Mouse (Mus musculus) frontal cortex, postnatal 36 days (tissue): ENCODE measurements around the gene Map3k21.

Experiments used
- DNase-seq, 2 experiments: peaks; one replicate each; pipeline ENCODE4 v3.0.0; 2022; ENCODE audit warnings: low spot score in 2 of 2

Map3k21 gene

DNA sequence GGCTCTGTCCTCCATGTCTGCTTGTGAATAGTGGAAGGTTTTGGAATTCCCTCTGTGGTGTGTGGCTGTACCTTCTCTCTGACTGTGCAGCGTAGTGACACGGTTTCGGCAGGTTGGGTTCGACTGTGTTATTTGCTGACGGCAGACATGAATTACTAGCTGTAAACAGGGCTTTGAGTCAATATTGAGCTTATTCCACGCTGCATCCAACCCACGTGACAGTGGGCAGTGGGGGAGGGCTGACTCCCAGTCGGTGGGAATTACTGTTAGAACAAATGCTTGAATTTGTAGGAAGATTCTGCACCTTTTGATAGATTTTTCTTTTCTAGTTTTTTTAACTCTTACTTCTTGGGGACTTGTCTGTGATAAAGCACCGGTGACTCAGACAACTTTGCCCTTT is 4.1 kb downstream of the Map3k21 start:
- DNase-seq, result no peak

GRCm38 (mm10) chr8:125917013-125917412 is 6.8 kb downstream of the Map3k21 start:
- DNase-seq, result no peak

DNA sequence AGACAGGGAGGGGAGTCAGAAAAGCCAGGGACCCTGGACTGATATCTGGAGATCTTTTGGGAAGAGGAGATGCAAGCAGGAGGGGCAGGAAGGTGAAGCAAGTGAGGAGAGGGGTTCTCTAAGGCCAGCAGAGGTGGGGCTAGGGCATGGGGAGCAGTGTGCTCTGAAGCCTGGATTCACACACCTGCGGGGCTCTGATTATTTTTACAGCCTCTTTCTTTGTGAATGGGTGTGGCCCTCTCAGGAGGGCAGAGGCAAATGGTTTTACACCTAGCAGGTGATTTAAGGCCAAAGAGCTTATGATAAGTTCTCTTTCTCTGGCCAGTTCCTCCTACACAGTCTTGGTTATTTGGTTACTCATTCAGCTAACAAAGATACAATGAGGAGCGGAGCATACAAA is 8.5 kb downstream of the Map3k21 start:
- no peak for DNase-seq

GRCm38 (mm10) chr8:125919560-125919959 is 9.3 kb downstream of the Map3k21 start:
- DNase-seq, result no peak

GRCm38 (mm10) chr8:125920281-125920680 is 10.0 kb downstream of the Map3k21 start:
- no peak for DNase-seq

DNA sequence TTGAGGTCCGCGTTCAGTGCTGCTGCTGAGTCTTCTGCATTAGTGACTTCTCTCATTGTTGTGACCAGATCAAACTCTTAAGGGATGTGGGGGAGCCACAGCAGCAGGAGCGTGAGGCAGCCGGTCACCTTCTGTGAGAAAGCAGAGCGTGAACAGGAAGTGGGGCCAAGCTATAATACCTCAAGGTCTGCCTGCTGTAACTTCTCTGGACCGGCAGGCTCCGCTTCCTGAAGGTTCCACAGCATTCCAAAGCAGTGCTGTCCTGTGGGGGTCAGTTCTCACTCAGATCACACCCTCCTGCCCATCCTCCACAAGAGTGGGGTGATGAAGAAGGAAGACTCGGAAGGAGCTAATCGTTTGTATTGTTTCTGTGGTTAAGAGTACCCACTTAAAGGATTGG is 10.5 kb downstream of the Map3k21 start:
- DNase-seq, result no peak

DNA sequence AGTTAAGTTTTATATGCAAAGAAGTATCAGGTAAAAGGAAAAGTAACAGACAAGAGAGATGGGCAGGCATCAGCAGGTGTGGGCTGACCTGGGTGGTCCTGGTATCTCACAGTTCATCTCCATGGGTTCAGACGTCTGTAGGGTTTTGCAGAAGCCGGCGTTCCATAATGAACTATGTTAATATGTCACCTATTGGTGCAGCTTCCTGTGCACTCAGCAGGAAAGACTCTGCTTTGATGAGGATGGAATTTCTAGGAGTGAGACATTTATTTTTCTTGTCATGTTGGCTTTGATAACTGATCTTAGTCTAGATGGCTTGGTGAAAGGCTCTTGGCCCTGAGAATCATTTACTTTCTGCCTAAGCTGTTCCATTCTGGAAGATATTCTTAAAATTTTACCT is 12.1 kb downstream of the Map3k21 start:
- DNase-seq, result no peak

GRCm38 (mm10) chr8:125926636-125927035 is 16.4 kb downstream of the Map3k21 start:
- DNase-seq, result no peak

- no peak for DNase-seq
These were observed 20.2 kb downstream of the Map3k21 start for GRCm38 (mm10) chr8:125930276-125931046.

DNA sequence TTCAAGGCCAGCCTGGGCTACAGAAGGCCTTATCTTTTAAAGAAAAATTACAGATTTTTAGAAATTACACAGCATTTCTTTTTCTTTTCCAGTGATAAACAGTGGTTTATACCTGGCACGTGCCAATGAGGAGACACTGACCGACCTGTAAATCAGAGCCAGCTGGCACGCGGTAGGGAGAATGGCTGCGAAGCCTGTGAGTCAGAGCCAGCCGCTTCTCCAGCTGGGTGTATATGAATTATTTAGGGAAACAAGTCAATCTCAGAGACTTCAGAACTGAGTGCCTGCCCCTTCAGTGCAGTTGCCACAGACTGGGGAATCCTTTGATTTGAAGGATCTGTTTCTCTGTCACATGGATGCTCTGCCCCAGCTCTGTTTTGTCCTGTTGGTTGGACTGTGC is 21.6 kb downstream of the Map3k21 start:
- DNase-seq, result peak; percentile 16 to 42

DNA sequence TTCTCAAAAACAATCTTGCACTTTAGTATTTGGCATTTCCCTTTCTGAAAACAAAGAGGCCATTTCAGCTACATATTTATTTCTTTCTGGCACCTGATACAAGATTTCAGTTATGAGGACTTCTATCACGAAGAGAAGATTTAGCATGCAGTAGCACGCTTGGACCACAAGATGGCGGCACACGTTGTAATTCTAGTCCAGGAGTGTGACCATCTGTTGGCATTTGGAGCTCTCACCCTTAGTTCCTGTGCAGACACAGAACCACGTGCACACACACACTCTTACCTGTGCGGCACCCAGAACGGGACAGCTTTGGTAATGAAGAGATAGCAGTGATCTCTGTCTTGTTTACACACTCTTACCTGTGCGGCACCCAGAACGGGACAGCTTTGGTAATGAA is 25.4 kb downstream of the Map3k21 start:
- DNase-seq, result peak; percentile 57 to 80

DNA sequence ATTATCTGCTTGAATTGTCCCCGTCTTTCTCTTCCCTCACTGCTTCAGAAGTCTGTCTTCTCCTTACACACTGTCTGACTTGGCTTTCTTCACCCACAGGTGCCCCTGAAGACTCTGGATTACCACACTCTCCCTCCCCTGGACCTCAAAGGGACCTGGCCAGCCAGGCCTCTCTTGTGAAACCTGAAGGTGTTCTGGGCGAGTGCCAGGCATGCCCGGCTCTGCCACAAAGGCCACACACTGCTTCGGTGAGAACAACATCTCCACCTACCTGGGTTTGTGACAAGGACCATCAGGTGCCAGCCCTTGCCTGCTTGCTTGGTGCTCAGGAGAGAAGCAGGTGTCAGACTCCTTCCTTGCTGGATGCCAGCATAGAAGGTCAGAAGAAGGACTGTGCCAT is 34.3 kb downstream of the Map3k21 start:
- DNase-seq, result no peak

- DNase-seq, result no peak
These were observed 38.6 kb downstream of the Map3k21 start for GRCm38 (mm10) chr8:125948696-125949308.

DNA sequence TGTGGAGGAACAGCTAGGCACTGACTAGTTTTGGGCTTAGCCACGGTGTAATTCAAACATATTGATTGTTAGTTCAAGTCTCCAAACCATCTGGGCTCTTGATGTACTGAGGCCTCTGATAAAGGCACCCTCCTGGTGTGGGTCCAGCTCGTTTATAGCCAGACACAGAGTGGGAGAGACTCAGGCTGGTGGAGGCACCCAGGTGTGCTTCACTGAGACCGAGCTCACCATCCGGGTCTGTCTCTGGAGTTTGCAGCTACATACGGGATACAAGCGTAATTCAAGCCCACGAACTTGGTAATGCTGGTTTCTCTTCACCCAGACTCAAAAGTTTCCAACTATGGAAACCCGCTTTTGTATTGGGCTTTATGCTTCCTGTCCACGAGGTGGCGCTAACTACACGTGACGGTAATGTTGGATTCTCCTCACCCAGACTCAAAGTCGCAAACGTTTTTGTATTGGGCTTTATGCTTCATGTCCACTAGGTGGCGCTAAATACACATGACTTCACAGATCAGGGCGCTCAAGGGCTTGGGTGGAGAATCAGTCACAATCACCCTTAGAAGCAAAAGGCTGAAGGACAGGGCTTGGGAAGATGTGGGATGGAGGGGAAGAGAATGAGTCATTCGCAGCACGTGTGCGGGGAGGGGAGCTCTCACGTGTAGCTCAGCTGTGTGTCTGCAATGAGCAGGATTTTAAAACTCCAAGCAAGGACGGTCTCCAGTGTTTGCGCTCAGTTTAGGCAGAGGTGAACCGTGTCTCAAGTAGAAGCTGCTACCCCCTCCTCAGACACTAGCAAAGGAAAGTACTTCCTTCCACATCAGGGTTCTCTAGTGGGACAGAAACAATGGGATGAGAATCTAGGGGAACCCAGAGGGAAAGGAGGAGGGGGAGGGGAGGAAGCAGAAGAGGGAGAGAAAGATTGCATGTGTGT is 40.0 kb downstream of the Map3k21 start:
- peak; percentile 78 to 91 for DNase-seq

DNA sequence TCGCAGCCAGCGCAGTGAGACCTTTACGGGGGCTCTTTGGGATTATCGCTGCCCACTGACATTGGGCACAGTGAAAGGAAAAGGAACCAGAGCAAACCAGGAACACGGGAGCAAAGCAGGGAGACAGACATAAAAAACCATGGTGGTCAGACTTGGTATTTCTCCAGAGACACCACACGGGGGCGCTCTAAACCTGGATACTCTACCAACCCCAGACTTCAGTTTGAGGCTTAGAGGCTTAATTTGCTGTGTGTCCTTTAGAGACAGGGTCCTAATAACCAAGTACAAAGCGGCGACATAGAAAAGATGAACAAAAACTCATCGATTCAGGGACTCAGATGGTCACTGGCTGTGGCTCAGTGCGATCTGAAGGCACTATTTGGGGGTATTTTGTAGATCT is 45.4 kb downstream of the Map3k21 start:
- DNase-seq, result peak; percentile 45 to 62

DNA sequence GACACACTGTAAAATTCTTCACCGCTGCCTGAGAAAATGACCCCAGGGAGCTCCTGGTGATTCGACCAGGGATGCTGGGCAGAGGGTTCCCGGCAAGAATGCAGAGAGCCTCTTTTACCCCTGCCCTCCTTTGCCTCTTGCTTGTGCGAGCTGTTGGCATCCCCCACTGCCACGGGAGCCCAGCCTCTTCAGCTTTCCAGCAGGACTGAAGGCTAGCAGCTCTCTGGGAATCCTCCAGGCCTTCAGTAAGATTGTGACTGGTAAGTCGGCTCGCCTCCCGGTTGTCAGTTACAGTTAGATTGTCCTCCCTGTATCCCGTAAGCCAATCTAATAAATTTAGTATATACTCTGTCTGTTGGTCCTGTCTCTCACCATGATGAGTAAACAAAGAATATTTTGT is 46.5 kb downstream of the Map3k21 start:
- no peak for DNase-seq

GRCm38 (mm10) chr8:125957226-125957993 is 47.2 kb downstream of the Map3k21 start:
- no peak for DNase-seq

DNA sequence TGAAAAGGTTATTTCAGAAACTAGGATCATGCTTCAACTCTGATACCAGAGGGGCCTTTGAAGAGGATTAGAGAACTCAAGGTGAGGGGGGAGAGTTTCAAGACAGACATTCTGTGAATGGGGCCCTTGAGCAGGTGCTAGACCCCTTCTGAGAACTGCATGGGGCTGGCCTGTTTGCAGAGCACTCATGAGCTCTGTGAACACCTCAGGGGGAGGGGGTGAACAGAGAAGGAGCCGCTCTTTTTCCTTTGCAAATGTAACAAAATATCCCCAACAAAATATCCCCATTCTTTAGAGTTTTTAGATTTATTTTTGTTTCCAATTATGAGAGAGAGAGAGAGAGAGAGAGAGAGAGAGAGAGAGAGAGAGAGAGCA is 47.7 kb downstream of the Map3k21 start:
- no peak for DNase-seq

DNA sequence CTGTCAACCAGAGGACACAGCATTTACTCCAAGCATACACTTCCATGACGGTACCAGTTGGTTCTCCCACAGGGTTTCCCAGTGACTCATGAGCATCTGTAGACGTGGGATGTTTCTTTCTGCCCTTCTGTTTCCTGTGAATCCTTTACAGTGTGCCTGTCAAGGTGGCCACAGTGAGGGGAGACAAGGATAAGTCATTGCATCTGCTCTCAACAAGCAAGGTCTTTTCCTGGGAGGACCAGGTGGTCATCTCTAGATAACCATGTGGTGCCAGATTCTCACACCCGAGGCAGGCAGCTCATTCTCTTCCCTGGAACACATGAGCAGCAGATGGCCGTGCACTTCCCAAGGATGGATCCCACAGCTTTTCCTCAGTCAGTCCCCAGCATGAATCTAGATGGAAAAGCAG is 49.1 kb downstream of the Map3k21 start:
- DNase-seq, result peak; percentile 80 to 93

- DNase-seq, result peak in 1 of 2 experiments; percentile 21
These were observed 49.8 kb downstream of the Map3k21 start for GRCm38 (mm10) chr8:125960037-125960436.

GRCm38 (mm10) chr8:125961790-125962189 is 51.5 kb downstream of the Map3k21 start:
- no peak for DNase-seq

DNA sequence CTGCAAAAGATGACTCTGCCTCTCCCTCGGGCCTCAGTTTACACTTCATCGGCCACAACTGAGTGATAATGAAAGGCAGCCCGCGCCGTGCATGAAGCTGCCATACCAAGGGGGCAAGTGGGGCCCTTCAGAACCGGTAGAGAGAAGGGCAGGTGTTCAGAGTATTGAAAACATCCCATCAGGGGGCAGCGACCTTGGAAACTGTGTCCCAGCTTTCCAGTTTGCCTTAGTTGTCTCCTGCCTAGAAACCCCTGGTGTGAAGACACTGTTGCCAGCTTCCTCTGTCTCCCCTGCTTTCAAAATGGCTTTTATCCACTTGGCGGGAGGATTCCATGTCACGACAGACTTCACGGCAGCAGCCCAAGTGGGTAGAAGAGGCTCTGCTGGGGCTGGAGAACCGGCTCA is 53.6 kb downstream of the Map3k21 start:
- no peak for DNase-seq
